Mouse (Mus musculus): ENCODE measurements at regions not wholly inside any gene's neighbourhood (a gene's known extent, or its start where the extent isn't known, plus 50 kb on each side); places are given as distances from the start of the nearest gene placed in this dataset.
A peak's percentile ranks its signal among the peaks of the same experiment; 100 is the strongest.

DNA sequence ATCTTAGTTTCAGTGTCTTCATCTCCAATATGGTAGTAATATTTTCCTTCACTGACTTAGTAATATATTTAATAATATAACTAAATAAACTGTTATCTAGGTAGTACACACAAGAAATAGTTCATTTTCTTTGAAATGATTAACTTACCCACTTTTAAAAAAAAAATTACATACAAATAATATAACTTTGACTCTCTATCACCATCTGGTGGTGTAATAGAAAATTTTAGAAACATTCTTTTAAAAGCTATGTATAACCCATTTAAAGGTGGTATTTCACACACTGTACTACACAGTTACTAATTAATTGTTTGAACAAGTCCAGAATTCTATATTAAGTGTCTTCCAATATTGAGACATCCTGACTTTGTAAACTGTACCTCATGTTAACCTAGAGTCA lies 53.9 kb upstream of the Olfr266 start:
- no peak overlapping the region for H3K4me3 ChIP-seq (ENCODE audit: low read length)
- no peaks in the 10 kb centered on the region for H3K27me3 ChIP-seq (replicated peaks; ENCODE audit: control insufficient read depth, insufficient read depth, low read length)
- no peak overlapping the region for H3K27ac ChIP-seq (ENCODE audit: low read depth, low read length)
- H3K9me3 ChIP-seq (ENCODE audit: control insufficient read depth, low read length), result no peaks in the 10 kb centered on the region
- no peaks in the 10 kb centered on the region for H3K4me1 ChIP-seq (ENCODE audit: control insufficient read depth, insufficient read depth, low read depth, low read length)
- H3K9ac ChIP-seq (ENCODE audit: low read depth, low read length), result no peak overlapping the region
- no peak for ATAC-seq
- no peaks in the 10 kb centered on the region for H3K36me3 ChIP-seq (ENCODE audit: control insufficient read depth, insufficient read depth, low read length)
- H3K4me2 ChIP-seq (ENCODE audit: low read length), result no peak overlapping the region

DNA sequence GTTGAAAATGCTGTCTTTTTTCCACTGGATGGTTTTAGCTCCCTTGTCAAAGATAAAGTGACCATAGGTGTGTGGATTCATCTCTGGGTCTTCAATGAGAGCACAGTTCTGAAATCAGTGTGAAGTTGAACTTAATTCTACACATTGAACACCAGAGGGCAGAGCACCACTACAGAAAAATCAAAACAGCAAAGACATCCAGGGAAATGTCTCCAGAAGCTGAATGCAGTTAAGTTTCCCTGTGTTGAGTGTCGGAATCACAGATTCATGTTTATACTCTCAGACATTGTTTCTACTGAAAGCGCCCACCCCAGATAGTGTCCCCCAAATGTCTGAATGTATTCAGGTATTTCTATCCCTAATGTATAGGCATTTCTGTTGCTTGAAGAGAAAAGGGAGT lies 77.1 kb upstream of the Olfr266 start:
- Histone ChIP-seq H3K36me3 (ENCODE audit: control insufficient read depth, insufficient read depth, low read length) (no peaks in the 10 kb centered on the region), H3K4me3 (ENCODE audit: low read length) (no peak overlapping the region), H3K4me2 (ENCODE audit: low read length) (no peak overlapping the region), H3K9me3 (ENCODE audit: control insufficient read depth, low read length) (no peaks in the 10 kb centered on the region), H3K27me3 (replicated peaks; ENCODE audit: control insufficient read depth, insufficient read depth, low read length) (no peaks in the 10 kb centered on the region), H3K27ac (ENCODE audit: low read depth, low read length) (no peak overlapping the region), H3K4me1 (ENCODE audit: control insufficient read depth, insufficient read depth, low read depth, low read length) (no peaks in the 10 kb centered on the region), H3K9ac (ENCODE audit: low read depth, low read length) (no peak overlapping the region)
- peak; percentile 52; the same call in 1 of the 2 replicates for ATAC-seq
- 43% methylated on average over 2 of the region's 2 CpGs for WGBS

DNA sequence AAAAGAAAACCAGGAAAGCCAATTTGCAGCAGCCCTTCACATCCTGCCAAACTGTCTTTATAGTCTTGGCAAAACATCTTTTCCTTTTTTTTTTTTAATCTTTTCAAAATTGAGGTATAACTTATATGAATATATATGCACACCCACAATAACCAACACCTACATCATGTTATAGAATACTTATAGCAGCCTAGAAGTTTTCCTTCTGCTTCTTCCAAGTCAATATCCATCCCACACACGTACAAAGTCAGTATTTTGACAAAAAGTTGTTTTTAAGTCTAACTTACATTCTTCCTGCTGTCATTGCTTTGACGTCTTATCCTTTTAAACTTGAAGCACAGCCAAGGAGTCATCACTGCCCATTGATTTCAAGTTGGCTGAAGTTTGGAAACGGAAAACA lies 80.6 kb upstream of the Olfr266 start:
- no peak for ATAC-seq
- Histone ChIP-seq H3K4me3 (ENCODE audit: low read length) (no peak overlapping the region), H3K9me3 (ENCODE audit: control insufficient read depth, low read length) (no peaks in the 10 kb centered on the region), H3K9ac (ENCODE audit: low read depth, low read length) (no peak overlapping the region), H3K4me1 (ENCODE audit: control insufficient read depth, insufficient read depth, low read depth, low read length) (no peaks in the 10 kb centered on the region), H3K27me3 (replicated peaks; ENCODE audit: control insufficient read depth, insufficient read depth, low read length) (no peaks in the 10 kb centered on the region), H3K4me2 (ENCODE audit: low read length) (no peak overlapping the region), H3K27ac (ENCODE audit: low read depth, low read length) (no peak overlapping the region), H3K36me3 (ENCODE audit: control insufficient read depth, insufficient read depth, low read length) (no peaks in the 10 kb centered on the region)
- 76% methylated on average over 3 of the region's 3 CpGs for WGBS

DNA sequence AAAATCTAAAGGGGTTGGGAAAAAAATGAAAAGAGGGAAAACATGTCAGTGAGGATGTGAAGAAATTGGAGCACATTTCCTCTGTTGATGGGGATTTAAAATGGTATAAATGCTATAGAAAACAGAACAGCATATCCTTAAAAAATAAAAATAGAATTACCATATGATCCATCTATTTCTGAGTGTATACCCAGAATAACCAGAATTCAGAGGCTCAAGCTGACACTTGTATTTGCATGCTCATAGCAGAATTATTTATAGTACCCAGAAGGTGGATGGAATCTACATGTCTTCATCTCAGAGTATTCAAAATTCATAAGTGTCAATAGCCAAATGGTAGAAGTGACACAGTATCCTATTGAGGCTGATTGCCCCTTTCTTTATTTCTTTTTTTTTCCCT lies 99.9 kb upstream of the Kcna3 start:
- Histone ChIP-seq H3K9ac (ENCODE audit: low read depth, low read length) (no peak overlapping the region), H3K4me3 (ENCODE audit: low read length) (no peak overlapping the region), H3K27me3 (replicated peaks; ENCODE audit: control insufficient read depth, insufficient read depth, low read length) (no peaks in the 10 kb centered on the region), H3K4me1 (ENCODE audit: control insufficient read depth, insufficient read depth, low read depth, low read length) (no peaks in the 10 kb centered on the region), H3K36me3 (ENCODE audit: control insufficient read depth, insufficient read depth, low read length) (no peaks in the 10 kb centered on the region), H3K4me2 (ENCODE audit: low read length) (no peak overlapping the region), H3K9me3 (ENCODE audit: control insufficient read depth, low read length) (peaks cover 14% of the 10 kb centered on the region), H3K27ac (ENCODE audit: low read depth, low read length) (no peak overlapping the region)
- no peak for ATAC-seq

DNA sequence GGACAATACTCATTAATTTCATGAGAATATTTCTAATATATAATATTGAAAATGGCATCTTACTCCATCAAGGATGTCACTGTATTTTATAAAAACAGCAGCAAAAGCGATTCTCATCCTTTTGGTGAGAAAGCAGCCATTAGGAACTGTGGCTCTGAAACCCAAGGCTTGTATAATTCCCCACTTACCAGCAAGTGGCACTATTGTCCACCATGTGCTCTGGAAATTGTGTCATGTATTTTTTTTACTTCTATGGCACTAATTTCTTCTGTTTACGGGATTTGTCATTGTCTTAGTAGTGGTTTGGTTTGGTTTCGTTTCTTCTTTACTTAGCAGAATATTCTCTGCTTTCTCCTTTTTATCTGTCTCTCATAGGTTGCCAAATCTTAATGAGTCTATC lies 95.9 kb upstream of the Kcna3 start:
- no peak overlapping the region for H3K4me3 ChIP-seq (ENCODE audit: low read length)
- H3K36me3 ChIP-seq (ENCODE audit: control insufficient read depth, insufficient read depth, low read length), result no peaks in the 10 kb centered on the region
- 62% methylated on average over 3 of the region's 3 CpGs for whole genome bisulfite sequencing
- no peaks in the 10 kb centered on the region for H3K27me3 ChIP-seq (replicated peaks; ENCODE audit: control insufficient read depth, insufficient read depth, low read length)
- no peaks in the 10 kb centered on the region for H3K4me1 ChIP-seq (ENCODE audit: control insufficient read depth, insufficient read depth, low read depth, low read length)
- H3K9ac ChIP-seq (ENCODE audit: low read depth, low read length), result no peak overlapping the region
- peaks cover 2% of the 10 kb centered on the region; the same call in 1 of the 2 replicates for H3K9me3 ChIP-seq (ENCODE audit: control insufficient read depth, low read length)
- H3K4me2 ChIP-seq (ENCODE audit: low read length), result no peak overlapping the region
- no peak for ATAC-seq
- H3K27ac ChIP-seq (ENCODE audit: low read depth, low read length), result no peak overlapping the region

DNA sequence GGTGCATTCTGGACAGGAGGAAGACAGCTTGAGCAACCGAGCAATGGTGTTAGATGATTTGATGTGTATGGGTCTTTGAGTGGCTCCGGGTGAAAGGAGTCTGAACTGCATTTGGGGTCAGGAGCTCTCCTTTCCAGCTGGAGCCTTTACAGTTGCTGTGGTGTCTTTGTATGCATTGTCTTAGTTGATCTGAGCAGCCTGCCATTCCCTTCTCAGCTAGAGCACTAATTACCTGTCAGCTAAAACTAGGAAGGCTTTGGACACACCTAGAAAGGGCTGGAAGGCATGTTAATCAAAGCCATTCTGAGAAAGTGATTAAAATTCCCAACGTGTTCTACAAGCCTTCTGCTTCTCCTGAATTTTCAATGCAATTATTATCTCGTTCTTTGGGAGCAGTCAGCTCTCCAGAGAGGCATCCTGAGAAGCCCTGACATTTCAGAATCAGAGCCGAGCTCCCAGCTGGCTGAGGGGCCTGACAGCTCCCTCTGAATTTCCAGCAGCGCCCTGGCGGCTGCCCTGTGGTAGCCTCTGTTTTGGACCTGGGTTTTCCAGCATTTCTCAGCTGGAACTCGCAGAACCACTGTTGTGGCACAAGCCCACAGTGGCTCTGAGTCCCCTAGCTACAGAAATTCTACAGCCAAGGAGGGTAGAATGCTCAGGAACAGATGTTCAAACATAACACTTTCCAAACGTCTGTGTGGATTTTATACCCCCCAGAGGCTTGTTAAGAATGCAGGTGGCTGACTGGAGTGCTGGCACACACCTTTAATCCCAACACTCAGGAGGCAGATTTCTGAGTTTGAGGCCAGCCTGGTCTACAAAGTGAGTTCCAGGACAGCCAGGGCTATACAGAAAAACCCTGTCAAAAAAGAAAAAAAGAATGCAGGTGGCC lies 80.2 kb upstream of the Kcna3 start:
- Histone ChIP-seq H3K9ac (ENCODE audit: low read depth, low read length) (no peak overlapping the region), H3K27ac (ENCODE audit: low read depth, low read length) (peak overlapping the region; percentile 67)
- WGBS, result 13% methylated on average over 9 of the region's 9 CpGs

DNA sequence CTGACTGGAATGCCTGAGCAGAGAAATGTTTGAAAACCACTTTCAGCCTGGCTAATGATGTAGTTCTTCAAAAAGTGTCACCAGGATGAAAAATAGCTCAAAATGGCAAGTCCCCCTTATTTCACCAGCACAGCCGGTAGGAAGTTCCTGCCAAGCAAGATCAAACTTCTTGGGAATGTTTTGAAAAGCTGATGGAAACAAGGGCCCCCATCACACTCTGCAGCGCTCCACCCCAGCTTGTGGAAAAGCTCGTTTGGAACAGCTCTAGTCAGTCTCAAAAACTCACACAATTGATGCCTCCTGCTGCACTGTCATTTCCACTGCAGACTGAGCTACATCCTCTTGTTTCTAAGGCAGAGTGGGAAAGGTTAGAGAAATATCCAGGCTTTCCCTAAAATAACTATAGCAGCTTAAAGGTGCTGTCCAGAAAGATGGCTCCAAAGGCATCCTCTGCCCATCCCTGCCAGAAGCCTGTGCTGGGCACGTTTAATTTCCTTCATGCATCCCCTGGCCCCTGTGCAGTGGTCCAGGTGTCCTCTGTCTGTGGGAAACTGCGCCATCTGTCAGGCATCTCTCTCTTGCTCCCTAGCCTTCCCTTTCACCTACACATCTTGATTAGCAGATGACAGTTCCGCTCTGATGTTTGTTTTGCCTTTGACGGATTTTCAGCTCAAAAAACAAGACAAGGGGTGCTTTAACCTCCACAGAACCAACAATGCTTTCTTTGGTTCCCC lies 78.6 kb upstream of the Kcna3 start:
- no peaks in the 10 kb centered on the region for H3K36me3 ChIP-seq (ENCODE audit: control insufficient read depth, insufficient read depth, low read length)
- no peak overlapping the region for H3K27ac ChIP-seq (ENCODE audit: low read depth, low read length)
- H3K9ac ChIP-seq (ENCODE audit: low read depth, low read length), result no peak overlapping the region
- peaks cover 5% of the 10 kb centered on the region for H3K4me1 ChIP-seq (ENCODE audit: control insufficient read depth, insufficient read depth, low read depth, low read length)
- H3K9me3 ChIP-seq (ENCODE audit: control insufficient read depth, low read length), result no peaks in the 10 kb centered on the region
- 42% methylated on average over 7 of the region's 7 CpGs for WGBS
- H3K27me3 ChIP-seq (replicated peaks; ENCODE audit: control insufficient read depth, insufficient read depth, low read length), result no peaks in the 10 kb centered on the region
- ATAC-seq, result no peak
- H3K4me3 ChIP-seq (ENCODE audit: low read length), result no peak overlapping the region
- no peak overlapping the region for H3K4me2 ChIP-seq (ENCODE audit: low read length)

More for the DNA sequence above, 80.2 kb upstream of the Kcna3 start:
- Histone ChIP-seq H3K4me3 (ENCODE audit: low read length) (no peak overlapping the region), H3K4me1 (ENCODE audit: control insufficient read depth, insufficient read depth, low read depth, low read length) (peaks cover 5% of the 10 kb centered on the region), H3K4me2 (ENCODE audit: low read length) (no peak overlapping the region), H3K27me3 (replicated peaks; ENCODE audit: control insufficient read depth, insufficient read depth, low read length) (no peaks in the 10 kb centered on the region), H3K9me3 (ENCODE audit: control insufficient read depth, low read length) (no peaks in the 10 kb centered on the region), H3K36me3 (ENCODE audit: control insufficient read depth, insufficient read depth, low read length) (no peaks in the 10 kb centered on the region)
- ATAC-seq, result peak; percentile 76

DNA sequence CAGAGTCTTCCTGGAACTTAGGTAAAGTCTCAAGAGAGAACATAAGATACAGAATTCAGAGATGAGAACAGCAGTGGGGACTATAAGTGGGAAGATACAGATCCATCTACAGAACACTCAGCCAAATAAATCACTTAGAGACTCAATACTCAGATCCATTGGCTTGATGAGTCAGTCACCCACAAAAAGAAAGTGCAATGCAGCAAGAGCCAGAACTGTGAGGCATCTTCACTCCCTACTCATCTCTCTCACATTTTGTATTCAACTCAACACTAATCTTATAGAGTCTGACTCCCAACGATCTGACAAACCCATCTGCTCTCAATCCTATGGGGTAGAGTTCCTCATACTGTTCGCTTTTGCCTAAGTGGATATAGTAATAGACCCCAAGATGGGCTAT lies 77.8 kb upstream of the Kcna3 start:
- ATAC-seq, result no peak
- Histone ChIP-seq H3K4me3 (ENCODE audit: low read length) (no peak overlapping the region), H3K9ac (ENCODE audit: low read depth, low read length) (no peak overlapping the region), H3K27me3 (replicated peaks; ENCODE audit: control insufficient read depth, insufficient read depth, low read length) (no peaks in the 10 kb centered on the region), H3K4me2 (ENCODE audit: low read length) (no peak overlapping the region), H3K4me1 (ENCODE audit: control insufficient read depth, insufficient read depth, low read depth, low read length) (peaks cover 5% of the 10 kb centered on the region), H3K9me3 (ENCODE audit: control insufficient read depth, low read length) (no peaks in the 10 kb centered on the region), H3K36me3 (ENCODE audit: control insufficient read depth, insufficient read depth, low read length) (no peaks in the 10 kb centered on the region), H3K27ac (ENCODE audit: low read depth, low read length) (no peak overlapping the region)
- WGBS, result 89% methylated on average over 2 of the region's 2 CpGs

DNA sequence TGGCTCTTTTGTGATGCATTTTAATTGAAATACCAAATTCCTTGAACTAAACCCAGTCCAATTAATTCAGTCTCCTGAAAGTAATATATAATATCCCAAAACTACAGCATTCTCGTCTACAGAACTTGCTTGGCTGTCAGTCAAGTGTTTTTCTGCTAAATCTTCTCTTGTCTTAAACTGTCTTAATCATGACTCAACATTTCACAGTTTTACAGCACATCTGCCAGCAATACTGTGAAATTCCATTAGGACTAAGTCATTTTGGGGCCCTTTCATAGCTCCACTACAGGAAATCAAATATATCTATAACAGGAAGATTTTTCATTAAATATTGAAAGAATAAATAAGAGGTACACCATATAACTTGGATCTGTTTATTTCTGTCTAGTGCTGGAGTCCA lies 75.4 kb upstream of the Kcna3 start:
- 67% methylated on average over 1 of the region's 1 CpGs for WGBS
- no peak overlapping the region for H3K4me3 ChIP-seq (ENCODE audit: low read length)

More for the DNA sequence above, 75.4 kb upstream of the Kcna3 start:
- Histone ChIP-seq H3K4me1 (ENCODE audit: control insufficient read depth, insufficient read depth, low read depth, low read length) (peaks cover 5% of the 10 kb centered on the region), H3K9ac (ENCODE audit: low read depth, low read length) (no peak overlapping the region), H3K9me3 (ENCODE audit: control insufficient read depth, low read length) (no peaks in the 10 kb centered on the region), H3K36me3 (ENCODE audit: control insufficient read depth, insufficient read depth, low read length) (no peaks in the 10 kb centered on the region), H3K27me3 (replicated peaks; ENCODE audit: control insufficient read depth, insufficient read depth, low read length) (no peaks in the 10 kb centered on the region), H3K27ac (ENCODE audit: low read depth, low read length) (no peak overlapping the region), H3K4me2 (ENCODE audit: low read length) (no peak overlapping the region)
- no peak for ATAC-seq
